Mouse (Mus musculus) skeletal muscle tissue, postnatal 0 days (tissue): ENCODE measurements around the gene Mrps31. TPM values are rescaled to one million over a fixed set of nuclear protein-coding genes. Genes with fewer than 3 reads are reported as not detected.

ENCODE experiments used
- polyA plus RNA-seq: library from polyadenylated mRNA; unstranded; fragments of >200 nt; fragmentation: Nextera tagmentation; extraction: Ambion mirVana; gene quantifications from 2 replicates; pipeline ENCODE4 v1.2.1, GENCODE M21; 2015

The Mrps31 gene
- polyA plus RNA-seq: 52.8 and 54.1 TPM in 2 replicates

GRCm38 (mm10) chr8:22411282-22411702 is at the start of gene Mrps31:
Gene Mrps31 (plus strand): TSS chr8:22411361.

GRCm38 (mm10) chr8:22398142-22398951 is 12.8 kb upstream of the Mrps31 start, which contains the start of gene Slc25a15:
Gene Slc25a15 (minus strand): TSS chr8:22398597.

Other genes starting within 250 kb of the Mrps31 start
- gene Nek3, start 244.9 kb upstream of the Mrps31 start, polyA plus RNA-seq: 2.3 and 2.9 TPM in 2 replicates
- gene Ckap2, start 225.5 kb upstream of the Mrps31 start, polyA plus RNA-seq: 13.8 and 14.7 TPM in 2 replicates
- 18.6 and 22.3 TPM in 2 replicates for gene Vps36, start 218.6 kb upstream of the Mrps31 start, polyA plus RNA-seq
- gene Thsd1, start 184.0 kb upstream of the Mrps31 start, polyA plus RNA-seq: 7.3 and 7.5 TPM in 2 replicates
- 0.09 TPM in 1 of 2 replicates, not detected in the other for gene Tpte, start 127.9 kb upstream of the Mrps31 start, polyA plus RNA-seq
- 9.9 and 10.3 TPM in 2 replicates for gene Slc25a15, start 12.8 kb upstream of the Mrps31 start, polyA plus RNA-seq